Mouse (Mus musculus): ENCODE data around the gene Syne1. TPM values are rescaled to one million over a fixed set of nuclear protein-coding genes. Genes with fewer than 3 reads are reported as not detected.

The Syne1 gene
- total and polyA plus RNA-seq, 2 experiments: 9.6 to 26.4 TPM

GRCm38 (mm10) chr10:5067113-5067512 is 484.2 kb downstream of the Syne1 start:
- 95% methylated on average over 3 of the region's 3 CpGs for WGBS
- no peak for DNase-seq (ENCODE audit: extremely low read depth, low read depth, low spot score)
- H3K4me1 ChIP-seq (ENCODE audit: control insufficient read depth, insufficient read depth, low read length): no peaks in the 10 kb centered on the region
- no peaks in the 10 kb centered on the region for H3K79me2 ChIP-seq (ENCODE audit: control insufficient read depth, insufficient read depth, low read length)
- peaks cover 11% of the 10 kb centered on the region for H3K36me3 ChIP-seq (ENCODE audit: control insufficient read depth, insufficient read depth, low read length)
- H3K27me3 ChIP-seq (ENCODE audit: control insufficient read depth, insufficient read depth, low read length): no peaks in the 10 kb centered on the region
- no peak overlapping the region for H3K4me3 ChIP-seq (ENCODE audit: insufficient read depth, low read depth, low read length)
- no peak for TF ChIP-seq CTCF (IDR thresholded peaks at IDR 0.05; ENCODE audit: low read depth, low read length)
- TF ChIP-seq POLR2A (IDR thresholded peaks at IDR 0.05; ENCODE audit: extremely low read depth, insufficient read depth, low read length): no peak
- no peak overlapping the region for H3K9ac ChIP-seq (ENCODE audit: low read depth, low read length)
- no peak overlapping the region for H3K27ac ChIP-seq (replicated peaks; ENCODE audit: insufficient read depth, low read depth, low read length)

DNA sequence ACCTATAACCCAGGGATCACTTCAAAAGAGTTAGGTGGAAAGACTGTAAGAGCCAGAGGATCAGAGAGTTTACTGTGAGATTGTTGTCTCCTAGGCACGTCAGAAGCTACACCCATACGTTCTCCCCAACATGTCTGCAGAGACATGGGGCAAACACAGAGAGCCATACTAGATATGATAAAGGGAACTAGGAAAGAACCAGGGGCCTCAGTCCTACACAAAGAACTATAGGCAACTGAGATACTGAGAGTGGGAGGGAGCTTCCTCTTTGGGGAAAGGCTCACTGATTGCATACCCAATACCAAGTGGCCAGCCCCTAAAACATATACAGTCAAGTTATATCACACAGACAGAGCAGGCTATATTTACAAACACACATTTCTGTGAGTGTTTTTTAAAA is 491.3 kb downstream of the Syne1 start:
- no peaks in the 10 kb centered on the region for H3K4me1 ChIP-seq (ENCODE audit: control insufficient read depth, insufficient read depth, low read length)
- 91% methylated on average over 2 of the region's 2 CpGs for WGBS
- no peaks in the 10 kb centered on the region for H3K27me3 ChIP-seq (ENCODE audit: control insufficient read depth, insufficient read depth, low read length)
- no peak overlapping the region for H3K9ac ChIP-seq (ENCODE audit: low read depth, low read length)
- no peak overlapping the region for H3K27ac ChIP-seq (replicated peaks; ENCODE audit: insufficient read depth, low read depth, low read length)
- H3K4me3 ChIP-seq (ENCODE audit: insufficient read depth, low read depth, low read length): no peak overlapping the region
- no peak for TF ChIP-seq POLR2A (IDR thresholded peaks at IDR 0.05; ENCODE audit: extremely low read depth, insufficient read depth, low read length)
- no peak for TF ChIP-seq CTCF (IDR thresholded peaks at IDR 0.05; ENCODE audit: low read depth, low read length)
- DNase-seq (ENCODE audit: extremely low read depth, low read depth, low spot score): no peak
- H3K36me3 ChIP-seq (ENCODE audit: control insufficient read depth, insufficient read depth, low read length): peaks cover 30% of the 10 kb centered on the region
- H3K79me2 ChIP-seq (ENCODE audit: control insufficient read depth, insufficient read depth, low read length): no peaks in the 10 kb centered on the region

DNA sequence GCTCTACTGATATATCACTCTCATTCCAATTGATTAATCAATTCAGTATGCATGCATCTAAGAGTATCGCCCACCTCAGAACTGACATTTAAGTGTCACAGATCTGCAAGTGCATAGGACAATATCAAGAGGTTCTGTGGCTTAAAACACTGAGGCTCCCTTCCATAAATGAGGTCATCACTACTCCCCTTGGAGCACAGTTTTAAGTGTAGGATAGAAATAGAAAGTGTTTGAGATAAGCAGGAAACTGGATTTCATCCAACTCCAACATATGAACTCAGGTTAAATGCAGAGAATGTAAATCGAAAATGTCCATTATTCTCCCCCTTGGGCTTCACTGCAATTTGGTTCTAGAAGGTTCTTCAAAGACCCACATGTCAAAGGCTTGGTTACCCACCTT is 492.4 kb downstream of the Syne1 start:
- DNase-seq (ENCODE audit: extremely low read depth, low read depth, low spot score): no peak
- H3K4me1 ChIP-seq (ENCODE audit: control insufficient read depth, insufficient read depth, low read length): no peaks in the 10 kb centered on the region
- 84% methylated on average over 2 of the region's 2 CpGs for whole genome bisulfite sequencing
- TF ChIP-seq CTCF (IDR thresholded peaks at IDR 0.05; ENCODE audit: low read depth, low read length): no peak
- peaks cover 30% of the 10 kb centered on the region for H3K36me3 ChIP-seq (ENCODE audit: control insufficient read depth, insufficient read depth, low read length)
- H3K9ac ChIP-seq (ENCODE audit: low read depth, low read length): no peak overlapping the region
- no peak overlapping the region for H3K4me3 ChIP-seq (ENCODE audit: insufficient read depth, low read depth, low read length)
- H3K27me3 ChIP-seq (ENCODE audit: control insufficient read depth, insufficient read depth, low read length): no peaks in the 10 kb centered on the region
- H3K79me2 ChIP-seq (ENCODE audit: control insufficient read depth, insufficient read depth, low read length): no peaks in the 10 kb centered on the region
- H3K27ac ChIP-seq (replicated peaks; ENCODE audit: insufficient read depth, low read depth, low read length): no peak overlapping the region

DNA sequence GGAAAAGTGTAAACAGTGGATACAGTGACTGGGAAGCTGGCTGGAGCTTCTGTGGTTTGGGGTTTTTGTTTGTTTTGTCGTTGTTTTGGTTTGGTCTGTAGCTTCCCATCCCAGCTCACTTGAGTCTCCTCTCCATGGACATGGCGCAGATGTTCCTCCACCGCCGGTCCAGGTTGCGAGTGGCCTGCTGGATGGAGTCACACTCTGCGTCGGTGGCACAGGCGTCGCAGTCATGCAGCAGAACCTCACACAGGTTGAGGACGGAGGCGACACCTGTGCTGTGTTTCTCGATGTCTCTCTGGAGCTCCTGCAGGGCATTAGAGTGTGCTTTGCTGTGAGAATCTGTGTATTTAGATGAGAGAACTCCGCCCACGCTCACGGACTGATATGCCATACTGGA is 493.6 kb downstream of the Syne1 start:
- Histone ChIP-seq H3K9ac (ENCODE audit: low read depth, low read length) (no peak overlapping the region), H3K4me3 (ENCODE audit: insufficient read depth, low read depth, low read length) (no peak overlapping the region), H3K27me3 (ENCODE audit: control insufficient read depth, insufficient read depth, low read length) (no peaks in the 10 kb centered on the region), H3K79me2 (ENCODE audit: control insufficient read depth, insufficient read depth, low read length) (no peaks in the 10 kb centered on the region), H3K4me1 (ENCODE audit: control insufficient read depth, insufficient read depth, low read length) (no peaks in the 10 kb centered on the region), H3K27ac (replicated peaks; ENCODE audit: insufficient read depth, low read depth, low read length) (no peak overlapping the region), H3K36me3 (ENCODE audit: control insufficient read depth, insufficient read depth, low read length) (peaks cover 30% of the 10 kb centered on the region)
- 92% methylated on average over 15 of the region's 15 CpGs for WGBS
- no peak for TF ChIP-seq CTCF (IDR thresholded peaks at IDR 0.05; ENCODE audit: low read depth, low read length)
- no peak for TF ChIP-seq POLR2A (IDR thresholded peaks at IDR 0.05; ENCODE audit: extremely low read depth, insufficient read depth, low read length)
- DNase-seq (ENCODE audit: extremely low read depth, low read depth, low spot score): no peak

GRCm38 (mm10) chr10:5056940-5057339 is 494.3 kb downstream of the Syne1 start:
- no peak for DNase-seq (ENCODE audit: extremely low read depth, low read depth, low spot score)
- WGBS: 94% methylated on average over 3 of the region's 3 CpGs
- Histone ChIP-seq H3K4me1 (ENCODE audit: control insufficient read depth, insufficient read depth, low read length) (no peaks in the 10 kb centered on the region), H3K27ac (replicated peaks; ENCODE audit: insufficient read depth, low read depth, low read length) (no peak overlapping the region), H3K36me3 (ENCODE audit: control insufficient read depth, insufficient read depth, low read length) (peaks cover 30% of the 10 kb centered on the region), H3K4me3 (ENCODE audit: insufficient read depth, low read depth, low read length) (no peak overlapping the region), H3K9ac (ENCODE audit: low read depth, low read length) (no peak overlapping the region), H3K27me3 (ENCODE audit: control insufficient read depth, insufficient read depth, low read length) (no peaks in the 10 kb centered on the region), H3K79me2 (ENCODE audit: control insufficient read depth, insufficient read depth, low read length) (no peaks in the 10 kb centered on the region)
- no peak for TF ChIP-seq POLR2A (IDR thresholded peaks at IDR 0.05; ENCODE audit: extremely low read depth, insufficient read depth, low read length)
- TF ChIP-seq CTCF (IDR thresholded peaks at IDR 0.05; ENCODE audit: low read depth, low read length): no peak

- H3K27me3 ChIP-seq (ENCODE audit: control insufficient read depth, insufficient read depth, low read length): no peaks in the 10 kb centered on the region
- no peaks in the 10 kb centered on the region for H3K79me2 ChIP-seq (ENCODE audit: control insufficient read depth, insufficient read depth, low read length)
- TF ChIP-seq POLR2A (IDR thresholded peaks at IDR 0.05; ENCODE audit: extremely low read depth, insufficient read depth, low read length) (no peak), CTCF (IDR thresholded peaks at IDR 0.05; ENCODE audit: low read depth, low read length) (no peak)
- no peak overlapping the region for H3K27ac ChIP-seq (replicated peaks; ENCODE audit: insufficient read depth, low read depth, low read length)
- no peak for DNase-seq (ENCODE audit: extremely low read depth, low read depth, low spot score)
- 94% methylated on average over 10 of the region's 10 CpGs for WGBS
- no peaks in the 10 kb centered on the region for H3K4me1 ChIP-seq (ENCODE audit: control insufficient read depth, insufficient read depth, low read length)
- no peak overlapping the region for H3K9ac ChIP-seq (ENCODE audit: low read depth, low read length)
- peaks cover 27% of the 10 kb centered on the region for H3K36me3 ChIP-seq (ENCODE audit: control insufficient read depth, insufficient read depth, low read length)
- no peak overlapping the region for H3K4me3 ChIP-seq (ENCODE audit: insufficient read depth, low read depth, low read length)
Observed at GRCm38 (mm10) chr10:5056243-5056735, 495.0 kb downstream of the Syne1 start.

Measured in liver, adult 2 months (tissue).